Mouse (Mus musculus): ENCODE data around the gene Sdccag8.

The Sdccag8 gene

GRCm38 (mm10) chr1:176993141-176994010 is 178.9 kb downstream of the Sdccag8 start:
- in situ Hi-C loops (cut with MboI; ENCODE audit: low pct_unique_long_range_greater_than_20kb in 1 of 2, low sequenced_read_pairs in 2 of 2, unreplicated experiment in 1 of 2): no loop called here

GRCm38 (mm10) chr1:176994087-176994486 is 179.6 kb downstream of the Sdccag8 start:
- in situ Hi-C loops (cut with MboI; ENCODE audit: low pct_unique_long_range_greater_than_20kb in 1 of 2, low sequenced_read_pairs in 2 of 2, unreplicated experiment in 1 of 2): no loop called here

GRCm38 (mm10) chr1:176994707-176995418 is 180.4 kb downstream of the Sdccag8 start:
- in situ Hi-C loops (cut with MboI; ENCODE audit: low pct_unique_long_range_greater_than_20kb in 1 of 2, low sequenced_read_pairs in 2 of 2, unreplicated experiment in 1 of 2): no loop called here

- in situ Hi-C loops (cut with MboI; ENCODE audit: low pct_unique_long_range_greater_than_20kb in 1 of 2, low sequenced_read_pairs in 2 of 2, unreplicated experiment in 1 of 2): no loop called here
Observed at GRCm38 (mm10) chr1:176995419-176995775, 180.9 kb downstream of the Sdccag8 start.

- in situ Hi-C loops (cut with MboI; ENCODE audit: low pct_unique_long_range_greater_than_20kb in 1 of 2, low sequenced_read_pairs in 2 of 2, unreplicated experiment in 1 of 2): no loop called here
Observed at GRCm38 (mm10) chr1:176996166-176996565, 181.7 kb downstream of the Sdccag8 start.

- in situ Hi-C loops (cut with MboI; ENCODE audit: low pct_unique_long_range_greater_than_20kb in 1 of 2, low sequenced_read_pairs in 2 of 2, unreplicated experiment in 1 of 2): no loop called here
Observed at GRCm38 (mm10) chr1:176996630-176997201, 182.3 kb downstream of the Sdccag8 start.

- in situ Hi-C loops (cut with MboI; ENCODE audit: low pct_unique_long_range_greater_than_20kb in 1 of 2, low sequenced_read_pairs in 2 of 2, unreplicated experiment in 1 of 2): no loop called here
Observed at GRCm38 (mm10) chr1:176997254-176997653, 182.8 kb downstream of the Sdccag8 start.

GRCm38 (mm10) chr1:176997711-176998689 is 183.5 kb downstream of the Sdccag8 start:
- in situ Hi-C loops (cut with MboI; ENCODE audit: low pct_unique_long_range_greater_than_20kb in 1 of 2, low sequenced_read_pairs in 2 of 2, unreplicated experiment in 1 of 2): no loop called here

- in situ Hi-C loops (cut with MboI; ENCODE audit: low pct_unique_long_range_greater_than_20kb in 1 of 2, low sequenced_read_pairs in 2 of 2, unreplicated experiment in 1 of 2): no loop called here
Observed at GRCm38 (mm10) chr1:176999011-176999410, 184.6 kb downstream of the Sdccag8 start.

- in situ Hi-C loops (cut with MboI; ENCODE audit: low pct_unique_long_range_greater_than_20kb in 1 of 2, low sequenced_read_pairs in 2 of 2, unreplicated experiment in 1 of 2): no loop called here
Observed at GRCm38 (mm10) chr1:177002951-177003350, 188.5 kb downstream of the Sdccag8 start.

GRCm38 (mm10) chr1:177004041-177004741 is 189.7 kb downstream of the Sdccag8 start:
- in situ Hi-C loops (cut with MboI; ENCODE audit: low pct_unique_long_range_greater_than_20kb in 1 of 2, low sequenced_read_pairs in 2 of 2, unreplicated experiment in 1 of 2): no loop called here

- in situ Hi-C loops (cut with MboI; ENCODE audit: low pct_unique_long_range_greater_than_20kb in 1 of 2, low sequenced_read_pairs in 2 of 2, unreplicated experiment in 1 of 2): no loop called here
Observed at GRCm38 (mm10) chr1:177007405-177007804, 192.9 kb downstream of the Sdccag8 start.

GRCm38 (mm10) chr1:177008777-177009176 is 194.3 kb downstream of the Sdccag8 start:
- in situ Hi-C loops (cut with MboI; ENCODE audit: low pct_unique_long_range_greater_than_20kb in 1 of 2, low sequenced_read_pairs in 2 of 2, unreplicated experiment in 1 of 2): no loop called here

- in situ Hi-C loops (cut with MboI; ENCODE audit: low pct_unique_long_range_greater_than_20kb in 1 of 2, low sequenced_read_pairs in 2 of 2, unreplicated experiment in 1 of 2): no loop called here
Observed at GRCm38 (mm10) chr1:177010041-177010440, 195.6 kb downstream of the Sdccag8 start.

- in situ Hi-C loops (cut with MboI; ENCODE audit: low pct_unique_long_range_greater_than_20kb in 1 of 2, low sequenced_read_pairs in 2 of 2, unreplicated experiment in 1 of 2): no loop called here
Observed at GRCm38 (mm10) chr1:177010607-177011302, 196.3 kb downstream of the Sdccag8 start.

- in situ Hi-C loops (cut with MboI; ENCODE audit: low pct_unique_long_range_greater_than_20kb in 1 of 2, low sequenced_read_pairs in 2 of 2, unreplicated experiment in 1 of 2): no loop called here
Observed at GRCm38 (mm10) chr1:177011688-177012087, 197.2 kb downstream of the Sdccag8 start.

GRCm38 (mm10) chr1:177012774-177013173 is 198.3 kb downstream of the Sdccag8 start:
- in situ Hi-C loops (cut with MboI; ENCODE audit: low pct_unique_long_range_greater_than_20kb in 1 of 2, low sequenced_read_pairs in 2 of 2, unreplicated experiment in 1 of 2): no loop called here

All from mouse embryonic stem cell (cell line).